Mouse (Mus musculus): ENCODE data around the gene Plch2. TPM values are rescaled to one million over a fixed set of nuclear protein-coding genes. Genes with fewer than 3 reads are reported as not detected.

The Plch2 gene
- polyA plus RNA-seq, 1 experiment from 2014 or later = 5.2 TPM

DNA sequence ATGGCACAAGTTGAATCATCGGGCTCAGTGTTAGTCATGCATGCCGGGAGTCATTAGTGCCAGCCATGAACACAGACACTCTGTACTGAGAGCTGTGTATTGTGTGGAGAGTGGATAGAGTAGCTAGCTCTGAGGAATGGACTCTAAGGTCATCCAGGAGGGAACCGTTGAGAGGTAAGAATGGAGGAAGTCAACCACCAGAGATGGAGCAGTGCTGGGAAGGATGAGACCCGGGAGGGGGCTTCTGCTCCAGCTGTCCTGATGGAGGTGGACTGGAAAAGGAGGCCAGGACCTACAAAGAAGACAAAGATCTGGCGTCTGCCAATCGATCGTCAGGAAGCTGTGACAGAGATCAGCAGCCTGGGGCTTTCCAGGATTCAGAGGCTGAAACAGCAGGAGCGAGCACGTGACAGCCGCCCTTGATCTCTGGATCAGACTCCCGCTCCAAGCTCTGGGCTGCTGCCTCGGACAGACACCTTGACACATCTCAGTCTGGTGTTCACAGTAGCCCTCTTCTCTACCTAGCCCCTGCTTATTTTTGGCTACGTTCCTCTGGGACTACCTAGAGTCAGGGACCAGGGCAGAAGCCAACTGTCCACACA is 123.2 kb downstream of the Plch2 start:
- no peaks in the 10 kb centered on the region for H3K36me3 ChIP-seq (ENCODE audit: insufficient read depth)
- peaks cover under 1% of the 10 kb centered on the region; the same call in 1 of the 2 replicates for H3K4me1 ChIP-seq (ENCODE audit: insufficient read depth)
- H3K4me2 ChIP-seq = no peak overlapping the region
- no peak overlapping the region for H3K4me3 ChIP-seq (ENCODE audit: low read depth, low read length)
- TF ChIP-seq CTCF (IDR thresholded peaks at IDR 0.05; ENCODE audit: low read depth) = no peak
- WGBS = 51% methylated on average over 13 of the region's 13 CpGs
- no peaks in the 10 kb centered on the region for H3K27me3 ChIP-seq (ENCODE audit: insufficient read depth, low read length)
- no peak overlapping the region for H3K9ac ChIP-seq
- H3K9me3 ChIP-seq (ENCODE audit: low read depth, low read length) = no peaks in the 10 kb centered on the region
- ATAC-seq (ENCODE audit: insufficient read depth) = no peak
- H3K27ac ChIP-seq (ENCODE audit: low read depth) = no peak overlapping the region
- DNase-seq = no peak

Other genes with a start within 250 kb of the Plch2 start
- gene Ttc34, start 219.3 kb downstream of the Plch2 start, polyA plus RNA-seq (2014; fragmentation: Nextera tagmentation; extraction: Ambion mirVana) = 0.12 and 0.30 TPM in 2 replicates
- 0.13 and 0.19 TPM in 2 replicates for gene Mmel1, start 187.2 kb downstream of the Plch2 start, polyA plus RNA-seq (2014; fragmentation: Nextera tagmentation; extraction: Ambion mirVana)
- 37.4 and 39.9 TPM in 2 replicates for gene Fam213b, start 157.6 kb downstream of the Plch2 start, polyA plus RNA-seq (2014; fragmentation: Nextera tagmentation; extraction: Ambion mirVana)
- gene Tnfrsf14, start 128.2 kb downstream of the Plch2 start, polyA plus RNA-seq (2014; fragmentation: Nextera tagmentation; extraction: Ambion mirVana) = 0.78 and 0.85 TPM in 2 replicates
- gene Hes5, start 95.9 kb downstream of the Plch2 start, polyA plus RNA-seq (2014; fragmentation: Nextera tagmentation; extraction: Ambion mirVana) = 0.14 and 0.15 TPM in 2 replicates
- 49.3 and 51.0 TPM in 2 replicates for gene Pank4, start 92.7 kb downstream of the Plch2 start, polyA plus RNA-seq (2014; fragmentation: Nextera tagmentation; extraction: Ambion mirVana)
- 7.0 and 9.4 TPM in 2 replicates for gene Pex10, start 10.2 kb upstream of the Plch2 start, polyA plus RNA-seq (2014; fragmentation: Nextera tagmentation; extraction: Ambion mirVana)
- 160 and 177 TPM in 2 replicates for gene Rer1, start 29.6 kb upstream of the Plch2 start, polyA plus RNA-seq (2014; fragmentation: Nextera tagmentation; extraction: Ambion mirVana)
- 5.2 TPM in 2 replicates for gene Morn1, start 29.8 kb upstream of the Plch2 start, polyA plus RNA-seq (2014; fragmentation: Nextera tagmentation; extraction: Ambion mirVana)
- 23.7 and 25.8 TPM in 2 replicates for gene Ski, start 165.8 kb upstream of the Plch2 start, polyA plus RNA-seq (2014; fragmentation: Nextera tagmentation; extraction: Ambion mirVana)
- gene Faap20, start 193.0 kb upstream of the Plch2 start, polyA plus RNA-seq (2014; fragmentation: Nextera tagmentation; extraction: Ambion mirVana) = 81.2 and 83.9 TPM in 2 replicates

Measured in lung, embryonic 14.5 days (tissue).